Mouse (Mus musculus) hindbrain, postnatal 0 days (tissue): ENCODE measurements around the gene Mpg. TPM values are rescaled to one million over a fixed set of nuclear protein-coding genes. Genes with fewer than 3 reads are reported as not detected.
A peak's percentile ranks its signal among the peaks of the same experiment; 100 is the strongest.

Source experiments
- ATAC-seq: fragments of 200-750 bp; cut with Nextera tagmentation; 2 replicates; pipeline ENCODE4 v1.8.0; 2017; ENCODE audit warnings: mild to moderate bottlenecking, moderate TSS enrichment, moderate library complexity
- DNase-seq: peaks from one replicate; pipeline ENCODE4 v3.0.0-alpha.2; 2015; ENCODE audit warnings: low spot score
- H3K27ac ChIP-seq: fragments of 300-500 bp; sonication (generic); 2 replicates; pipeline ENCODE4 v1.5.1; 2014; ENCODE audit warnings: mild to moderate bottlenecking
- H3K27me3 ChIP-seq: fragments of 300-500 bp; sonication (generic); 2 replicates; pipeline ENCODE4 v1.6.1; 2014; ENCODE audit warnings: low read length, mixed read lengths; ENCODE audit not compliant: insufficient read depth
- H3K36me3 ChIP-seq: fragments of 300-500 bp; sonication (generic); 2 replicates; pipeline ENCODE4 v1.6.1; 2014; ENCODE audit warnings: low read length, mixed read lengths; ENCODE audit not compliant: insufficient read depth
- H3K4me1 ChIP-seq: fragments of 300-500 bp; sonication (generic); 2 replicates; pipeline ENCODE4 v1.6.1; 2014; ENCODE audit warnings: antibody characterized with exemption, low read length, mixed read lengths; ENCODE audit not compliant: insufficient read depth
- H3K4me2 ChIP-seq: fragments of 300-500 bp; sonication (generic); 2 replicates; pipeline ENCODE4 v1.6.1; 2014; ENCODE audit warnings: low read depth, mild to moderate bottlenecking, low read length, moderate library complexity, mixed read lengths
- H3K4me3 ChIP-seq: fragments of 300-500 bp; sonication (generic); 2 replicates; pipeline ENCODE4 v1.5.1; 2014; ENCODE audit warnings: low read length
- H3K9ac ChIP-seq: fragments of 300-500 bp; sonication (generic); replicated peaks from 2 replicates; pipeline ENCODE4 v1.6.1; 2014; ENCODE audit warnings: mild to moderate bottlenecking, low read length, moderate library complexity, mixed read lengths
- H3K9me3 ChIP-seq: fragments of 300-500 bp; sonication (generic); 2 replicates; pipeline ENCODE4 v1.6.1; 2016; ENCODE audit warnings: low read length, mixed read lengths
- CTCF ChIP-seq: IDR thresholded peaks from 2 replicates; pipeline ENCODE4 v1.5.1; 2016; ENCODE audit warnings: antibody characterized with exemption, control low read depth, low read depth
- WGBS: fragments of 180-500 bp; shearing (Covaris S2); extraction: QIAGEN DNeasy Blood & Tissue Kit; methylation state at CpG from one replicate; pipeline ENCODE4 v1.1.7; 2014; 5-methylcytosine and 5-hydroxymethylcytosine counted together
- polyA plus RNA-seq: library from polyadenylated mRNA; unstranded; fragments of >200 nt; fragmentation: Nextera tagmentation; extraction: Ambion mirVana; gene quantifications from 2 replicates; pipeline ENCODE4 v1.2.1, GENCODE M21; 2015
- total RNA-seq: library from RNA; depleted of rRNA; stranded (reverse); fragments of >200 nt; gene quantifications from 2 replicates; pipeline ENCODE4 v1.2.3, GENCODE M21; 2014

Mpg gene
- total and polyA plus RNA-seq, 2 experiments from 2014 or later, result 27.7 to 30.0 TPM

GRCm38 (mm10) chr11:32224468-32225139, 1.7 kb upstream of the Mpg start:
- H3K36me3 ChIP-seq, result no peaks in the 10 kb centered on the region
- H3K27ac ChIP-seq, result peak overlapping the region; percentile 88; the same call in 1 of the 2 replicates
- peak; percentile 19; the same call in 1 of the 2 replicates for ATAC-seq
- DNase-seq, result peak; percentile 79
- H3K4me3 ChIP-seq, result no peak overlapping the region
- peaks cover 3% of the 10 kb centered on the region; the same call in 1 of the 2 replicates for H3K27me3 ChIP-seq
- no peak overlapping the region for H3K4me2 ChIP-seq
- WGBS, result 23% methylated on average over 4 of the region's 4 CpGs
- H3K4me1 ChIP-seq, result peaks cover 26% of the 10 kb centered on the region
- no peak for TF ChIP-seq CTCF
- H3K9me3 ChIP-seq, result no peaks in the 10 kb centered on the region
- no peak overlapping the region for H3K9ac ChIP-seq

GRCm38 (mm10) chr11:32225222-32226104, 842 bp upstream of the Mpg start:
- peak; percentile 45 for DNase-seq
- ATAC-seq, result no peak
- Histone ChIP-seq H3K27ac (peak overlapping the region; percentile 88), H3K36me3 (0 out of 2 replicates have a peak, but pooled peaks cover 4% of the 10 kb centered on the region), H3K9ac (no peak overlapping the region), H3K27me3 (peaks cover 3% of the 10 kb centered on the region; the same call in 1 of the 2 replicates), H3K4me1 (peaks cover 26% of the 10 kb centered on the region), H3K9me3 (no peaks in the 10 kb centered on the region), H3K4me2 (peak overlapping the region; percentile 67; the same call in 1 of the 2 replicates), H3K4me3 (no peak overlapping the region)
- TF ChIP-seq CTCF, result no peak
- 55% methylated on average over 7 of the region's 7 CpGs for WGBS

DNA sequence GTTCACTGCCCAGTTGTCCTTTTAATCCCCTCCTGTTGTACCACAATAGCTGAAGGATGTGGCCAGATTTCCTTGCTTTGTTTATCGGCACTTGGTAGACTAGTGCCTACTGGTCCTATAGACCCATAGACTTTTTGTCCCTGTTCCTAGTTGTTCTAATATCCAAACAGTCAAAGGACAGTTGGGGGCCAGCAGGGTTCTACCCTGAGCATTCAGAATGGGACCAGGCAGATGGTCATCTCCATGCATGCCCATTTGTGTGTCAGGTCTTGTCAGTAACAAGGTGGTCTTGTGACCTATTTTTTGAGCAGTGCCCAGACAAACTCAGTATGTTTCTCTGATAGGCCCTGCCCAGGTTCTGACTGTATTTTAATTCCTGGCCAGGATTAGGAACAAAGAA, 736 bp downstream of the Mpg start:
- Histone ChIP-seq H3K4me1 (peaks cover 26% of the 10 kb centered on the region), H3K9me3 (no peaks in the 10 kb centered on the region), H3K4me2 (peak overlapping the region; percentile 67), H3K4me3 (peak overlapping the region; percentile 49), H3K9ac (peak overlapping the region; percentile 69), H3K36me3 (peaks cover 19% of the 10 kb centered on the region), H3K27ac (peak overlapping the region; percentile 88), H3K27me3 (no peaks in the 10 kb centered on the region)
- no peak for DNase-seq
- no peak for TF ChIP-seq CTCF
- 28% methylated on average over 1 of the region's 1 CpGs for WGBS
- ATAC-seq, result no peak

- Histone ChIP-seq H3K4me3 (no peak overlapping the region), H3K4me2 (peak overlapping the region; percentile 67; the same call in 1 of the 2 replicates), H3K36me3 (peaks cover 19% of the 10 kb centered on the region), H3K4me1 (peaks cover 23% of the 10 kb centered on the region), H3K9me3 (no peaks in the 10 kb centered on the region), H3K9ac (peak overlapping the region; percentile 69; the same call in 1 of the 2 replicates), H3K27me3 (no peaks in the 10 kb centered on the region), H3K27ac (peak overlapping the region; percentile 88; the same call in 1 of the 2 replicates)
- no peak for TF ChIP-seq CTCF
- 81% methylated on average over 9 of the region's 9 CpGs for WGBS
- ATAC-seq (no peak), DNase-seq (no peak)
These were observed 1.2 kb downstream of the Mpg start for GRCm38 (mm10) chr11:32227555-32227954.

GRCm38 (mm10) chr11:32228292-32228845, 2.1 kb downstream of the Mpg start:
- no peak for ATAC-seq

DNA sequence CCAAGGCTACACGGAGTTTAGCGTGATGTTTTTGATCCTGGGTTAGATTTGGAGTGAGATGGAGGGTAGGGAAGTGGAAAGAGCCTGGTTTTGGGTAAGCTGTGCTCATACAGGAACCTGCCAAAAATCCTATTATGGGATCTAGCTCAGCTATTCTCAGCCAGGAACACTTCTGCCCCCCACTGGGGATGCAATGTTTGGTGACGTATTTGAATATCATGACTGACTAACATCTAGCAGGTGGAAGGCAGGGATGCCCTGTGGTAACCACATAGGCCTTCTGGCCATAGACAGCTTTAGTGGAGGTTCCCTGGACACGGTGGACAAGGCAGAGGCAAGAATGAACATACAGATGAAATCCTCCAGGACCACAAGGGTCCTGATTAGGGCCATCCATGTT, 3.9 kb downstream of the Mpg start:
- Histone ChIP-seq H3K4me2 (no peak overlapping the region), H3K4me1 (peaks cover 30% of the 10 kb centered on the region), H3K9me3 (no peaks in the 10 kb centered on the region), H3K9ac (no peak overlapping the region), H3K27ac (no peak overlapping the region), H3K36me3 (peaks cover 26% of the 10 kb centered on the region), H3K27me3 (no peaks in the 10 kb centered on the region), H3K4me3 (no peak overlapping the region)
- ATAC-seq, result no peak
- 79% methylated on average over 4 of the region's 4 CpGs for WGBS
- no peak for TF ChIP-seq CTCF
- no peak for DNase-seq

More at GRCm38 (mm10) chr11:32228292-32228845, 2.1 kb downstream of the Mpg start:
- Histone ChIP-seq H3K9me3 (no peaks in the 10 kb centered on the region), H3K4me3 (no peak overlapping the region), H3K27ac (no peak overlapping the region), H3K4me1 (peaks cover 18% of the 10 kb centered on the region), H3K36me3 (peaks cover 19% of the 10 kb centered on the region), H3K27me3 (no peaks in the 10 kb centered on the region), H3K4me2 (no peak overlapping the region), H3K9ac (no peak overlapping the region)
- 90% methylated on average over 3 of the region's 3 CpGs for WGBS
- DNase-seq, result no peak
- TF ChIP-seq CTCF, result no peak
